Comparison of ENCODE assay signal across 8 mouse cellular contexts in genomic region chr15:99333676-99334065, GRCm38 (mm10). TPM values are rescaled to one million over a fixed set of nuclear protein-coding genes. Genes with fewer than 3 reads are reported as not detected.
DNase-seq lines count a peak whose midpoint lies in the region; ATAC-seq and TF ChIP-seq lines count a peak whose summit lies in the region.

No protein-coding gene starts in this region.

- H3K27me3 ChIP-seq in forebrain, embryonic 12.5 days: no peaks in the 10 kb centered on the region
- H3K27me3 ChIP-seq in hindbrain, embryonic 15.5 days: no peaks in the 10 kb centered on the region
- no peaks in the 10 kb centered on the region for H3K27me3 ChIP-seq in liver, postnatal 0 days (ENCODE audit: insufficient read depth, low read length)

- no peak for ATAC-seq in forebrain, embryonic 12.5 days (ENCODE audit: low FRiP score)
- no peak; the same call in 1 of the 2 replicates for ATAC-seq in hindbrain, embryonic 15.5 days (ENCODE audit: low FRiP score, low read depth)
- 0 out of 2 replicates have a peak, but pooled peaks have one; percentile 6 for ATAC-seq in liver, postnatal 0 days
- ATAC-seq in cerebellum, adult (ENCODE audit: insufficient number of reproducible peaks, low FRiP score, low TSS enrichment): no peak

- no peaks in the 10 kb centered on the region for H3K9me3 ChIP-seq in forebrain, embryonic 12.5 days
- no peaks in the 10 kb centered on the region for H3K9me3 ChIP-seq in hindbrain, embryonic 15.5 days
- no peaks in the 10 kb centered on the region for H3K9me3 ChIP-seq in liver, postnatal 0 days (ENCODE audit: low read length)

- no peak for TF ChIP-seq CTCF in liver, postnatal 0 days (IDR thresholded peaks at IDR 0.05; ENCODE audit: low read depth)

- no peak for TF ChIP-seq EP300 in liver, postnatal 0 days (IDR thresholded peaks at IDR 0.05; ENCODE audit: low read depth)

- peaks cover under 1% of the 10 kb centered on the region; the same call in 1 of the 2 replicates for H3K36me3 ChIP-seq in forebrain, embryonic 12.5 days (replicated peaks)
- H3K36me3 ChIP-seq in hindbrain, embryonic 15.5 days: no peaks in the 10 kb centered on the region
- H3K36me3 ChIP-seq in liver, postnatal 0 days (replicated peaks; ENCODE audit: insufficient read depth, low read length): no peaks in the 10 kb centered on the region

- 85% methylated on average over 3 of the region's 3 CpGs for WGBS in forebrain, embryonic 12.5 days
- 91% methylated on average over 3 of the region's 3 CpGs for WGBS in hindbrain, embryonic 15.5 days
- 60% methylated on average over 3 of the region's 3 CpGs for WGBS in liver, postnatal 0 days (ENCODE audit: insufficient replicate concordance)

- no peak overlapping the region for H3K4me2 ChIP-seq in forebrain, embryonic 12.5 days
- no peak overlapping the region for H3K4me2 ChIP-seq in hindbrain, embryonic 15.5 days
- H3K4me2 ChIP-seq in liver, postnatal 0 days (ENCODE audit: low read depth, low read length): peak overlapping the region; percentile 52; the same call in 1 of the 2 replicates

- H3K4me3 ChIP-seq in forebrain, embryonic 12.5 days (replicated peaks): no peak overlapping the region
- H3K4me3 ChIP-seq in hindbrain, embryonic 15.5 days: no peak overlapping the region
- H3K4me3 ChIP-seq in liver, postnatal 0 days (ENCODE audit: low read depth, low read length): no peak overlapping the region

- peak overlapping the region; percentile 68 for H3K27ac ChIP-seq in forebrain, embryonic 12.5 days
- peak overlapping the region; percentile 69 for H3K27ac ChIP-seq in hindbrain, embryonic 15.5 days (replicated peaks)
- H3K27ac ChIP-seq in liver, postnatal 0 days (ENCODE audit: low read depth): peak overlapping the region; percentile 87

- DNase-seq in kidney, adult 11 months: peak; percentile 45
- DNase-seq in kidney, adult 18-20 months: no peak
- no peak for DNase-seq in liver, postnatal 0 days
- no peak for DNase-seq in testis, postnatal 10 days (ENCODE audit: low spot score)
- DNase-seq in urinary bladder, postnatal 36 days (ENCODE audit: low spot score in 2 of 2): no peak

- no peak overlapping the region for H3K9ac ChIP-seq in forebrain, embryonic 12.5 days
- no peak overlapping the region for H3K9ac ChIP-seq in hindbrain, embryonic 15.5 days
- peak overlapping the region; percentile 35 for H3K9ac ChIP-seq in liver, postnatal 0 days (replicated peaks)

- peaks cover 7% of the 10 kb centered on the region; the same call in 1 of the 2 replicates for H3K4me1 ChIP-seq in forebrain, embryonic 12.5 days
- H3K4me1 ChIP-seq in hindbrain, embryonic 15.5 days (replicated peaks): peaks cover 18% of the 10 kb centered on the region
- peaks cover 59% of the 10 kb centered on the region for H3K4me1 ChIP-seq in liver, postnatal 0 days (ENCODE audit: insufficient read depth)

RNA-seq across cellular contexts. Expression of gene Fmnl3, which starts 36.6 kb away (rescaled TPM):
- polyA plus RNA-seq in forebrain, embryonic 12.5 days (2016; fragmentation: Nextera tagmentation; extraction: Ambion mirVana): 12.1 and 14.1 TPM in 2 replicates
- polyA plus RNA-seq in hindbrain, embryonic 15.5 days (2015; fragmentation: Nextera tagmentation; extraction: Ambion mirVana): 8.9 and 9.1 TPM in 2 replicates
- polyA plus RNA-seq in liver, postnatal 0 days (2015; fragmentation: Nextera tagmentation; extraction: Ambion mirVana): 2.2 and 2.4 TPM in 2 replicates

RNA-seq across cellular contexts. Expression of gene Fam186b, which starts 38.0 kb away (rescaled TPM):
- polyA plus RNA-seq in forebrain, embryonic 12.5 days (2016; fragmentation: Nextera tagmentation; extraction: Ambion mirVana): 0.18 and 0.19 TPM in 2 replicates
- polyA plus RNA-seq in hindbrain, embryonic 15.5 days (2015; fragmentation: Nextera tagmentation; extraction: Ambion mirVana): 0.55 and 0.86 TPM in 2 replicates
- polyA plus RNA-seq in liver, postnatal 0 days (2015; fragmentation: Nextera tagmentation; extraction: Ambion mirVana): not detected in 2 replicates

RNA-seq across cellular contexts. Expression of gene Prpf40b, which starts 38.8 kb away (rescaled TPM):
- polyA plus RNA-seq in forebrain, embryonic 12.5 days (2016; fragmentation: Nextera tagmentation; extraction: Ambion mirVana): 86.9 and 88.2 TPM in 2 replicates
- polyA plus RNA-seq in hindbrain, embryonic 15.5 days (2015; fragmentation: Nextera tagmentation; extraction: Ambion mirVana): 108 and 114 TPM in 2 replicates
- 7.1 and 8.6 TPM in 2 replicates for polyA plus RNA-seq in liver, postnatal 0 days (2015; fragmentation: Nextera tagmentation; extraction: Ambion mirVana)

RNA-seq across cellular contexts. Expression of gene Tmbim6, which starts 59.0 kb away (rescaled TPM):
- polyA plus RNA-seq in forebrain, embryonic 12.5 days (2016; fragmentation: Nextera tagmentation; extraction: Ambion mirVana): 252 and 256 TPM in 2 replicates
- polyA plus RNA-seq in hindbrain, embryonic 15.5 days (2015; fragmentation: Nextera tagmentation; extraction: Ambion mirVana): 299 and 320 TPM in 2 replicates
- polyA plus RNA-seq in liver, postnatal 0 days (2015; fragmentation: Nextera tagmentation; extraction: Ambion mirVana): 566 and 586 TPM in 2 replicates
